Mouse (Mus musculus): ENCODE results near the gene Vdac2.

The Vdac2 gene

GRCm38 (mm10) chr14:21824938-21825337 lies at the start of gene Vdac2:
Vdac2 (plus strand) TSS chr14:21825238.
- DNase-seq (ENCODE audit: low spot score in 2 of 2), result no peak

DNA sequence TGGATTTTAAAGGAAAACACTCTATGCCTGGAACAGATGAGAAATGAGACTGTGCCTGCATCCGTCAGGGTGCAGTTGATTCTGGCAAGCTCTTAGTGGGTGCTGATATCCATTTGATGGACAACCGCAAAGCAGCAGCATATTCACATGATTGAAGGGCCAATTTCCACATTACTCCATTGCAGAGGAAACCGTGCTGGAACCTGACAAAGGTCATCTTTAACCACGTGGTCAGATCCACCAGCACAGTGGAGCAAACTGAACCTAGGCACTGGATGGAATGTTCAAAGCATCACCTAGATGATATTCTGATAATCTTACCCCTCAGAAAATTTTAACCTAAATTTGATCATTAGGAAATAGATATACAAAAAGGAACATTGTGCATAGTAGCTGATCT lies 48.8 kb upstream of the Vdac2 start:
- DNase-seq (ENCODE audit: low spot score in 2 of 2), result no peak

DNA sequence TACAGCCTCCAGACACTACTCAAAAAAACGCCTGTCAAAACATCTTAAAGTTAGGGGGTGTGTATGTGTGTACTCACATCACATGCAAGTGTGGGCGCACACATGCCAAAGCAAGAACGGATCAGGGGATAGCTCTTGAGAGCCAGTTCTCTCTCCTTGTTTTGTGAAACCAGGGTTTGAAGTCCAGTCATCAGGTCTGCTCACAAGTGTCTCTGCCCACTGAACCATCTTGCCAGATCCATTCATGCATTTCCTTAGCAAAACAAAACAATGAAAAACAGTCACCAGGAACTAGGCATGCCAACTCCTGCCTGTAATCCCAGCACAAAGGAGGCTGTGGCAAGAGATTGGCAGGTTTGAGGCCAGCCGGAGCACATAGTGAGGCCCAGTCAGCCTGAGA lies 38.5 kb upstream of the Vdac2 start:
- DNase-seq (ENCODE audit: low spot score in 2 of 2), result no peak

DNA sequence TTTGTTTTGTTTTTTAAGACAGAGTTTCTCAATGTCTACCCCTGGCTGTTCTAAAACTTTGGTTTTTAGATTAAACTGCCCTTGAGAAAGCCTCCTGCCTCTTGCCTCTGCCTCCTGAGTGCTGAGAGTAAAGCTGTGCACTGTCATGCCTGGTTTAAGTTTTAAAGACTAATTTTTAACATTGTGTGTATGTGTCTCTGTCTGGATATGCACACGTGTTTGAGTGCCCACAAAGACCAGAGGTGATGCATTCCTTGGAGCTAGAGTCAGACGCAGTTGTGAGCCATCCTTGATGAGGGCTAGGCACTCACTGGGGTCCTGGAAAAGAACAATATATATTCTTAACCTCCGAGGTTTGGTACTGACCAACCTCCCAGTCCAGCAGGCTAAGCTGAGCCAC lies 37.7 kb upstream of the Vdac2 start:
- DNase-seq (ENCODE audit: low spot score in 2 of 2), result no peak

DNA sequence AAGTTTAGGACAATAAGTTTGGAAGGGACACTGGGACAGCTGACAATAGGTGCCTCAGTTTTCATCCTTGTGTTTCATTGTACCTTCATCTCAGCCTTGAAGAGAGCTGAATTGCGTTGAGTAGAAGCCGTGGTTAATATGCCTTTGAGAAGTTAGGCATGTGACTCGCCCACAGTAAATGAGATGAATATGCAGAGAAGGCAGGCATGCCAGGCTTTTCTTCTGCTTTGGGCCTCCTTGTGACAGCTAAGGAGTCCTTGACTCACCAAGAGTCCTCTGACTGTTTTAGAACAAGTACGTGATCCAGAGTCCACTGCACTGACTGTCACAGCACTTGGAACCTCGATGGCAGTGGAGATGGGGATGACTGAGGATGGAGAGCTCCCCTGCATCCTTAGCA lies 36.9 kb upstream of the Vdac2 start:
- peak in 1 of 2 experiments; percentile 46 for DNase-seq (ENCODE audit: low spot score in 2 of 2)

- DNase-seq (ENCODE audit: low spot score in 2 of 2), result no peak
Observed at GRCm38 (mm10) chr14:21790585-21791251, 34.3 kb upstream of the Vdac2 start.

- no peak for DNase-seq (ENCODE audit: low spot score in 2 of 2)
Observed at GRCm38 (mm10) chr14:21791722-21792121, 33.3 kb upstream of the Vdac2 start.

DNA sequence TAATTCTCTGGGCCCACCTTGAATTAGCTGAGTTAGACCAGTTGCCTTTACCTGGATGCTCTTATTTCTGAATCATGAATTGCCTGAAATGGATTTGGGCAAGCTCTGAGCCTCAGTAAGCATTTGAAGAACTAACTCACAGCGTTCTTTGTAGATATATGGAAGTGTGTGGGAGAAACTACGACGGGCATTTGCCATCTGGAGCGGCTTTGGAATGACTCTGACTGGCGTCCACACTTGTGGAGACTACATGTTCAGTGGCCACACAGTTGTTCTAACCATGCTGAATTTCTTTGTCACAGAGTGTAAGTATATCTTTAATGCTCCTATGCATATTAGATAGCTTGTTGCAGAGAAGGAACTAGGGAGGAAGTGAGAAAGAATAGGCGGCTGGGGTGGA lies 32.8 kb upstream of the Vdac2 start:
- peak in 1 of 2 experiments; percentile 34 for DNase-seq (ENCODE audit: low spot score in 2 of 2)

DNA sequence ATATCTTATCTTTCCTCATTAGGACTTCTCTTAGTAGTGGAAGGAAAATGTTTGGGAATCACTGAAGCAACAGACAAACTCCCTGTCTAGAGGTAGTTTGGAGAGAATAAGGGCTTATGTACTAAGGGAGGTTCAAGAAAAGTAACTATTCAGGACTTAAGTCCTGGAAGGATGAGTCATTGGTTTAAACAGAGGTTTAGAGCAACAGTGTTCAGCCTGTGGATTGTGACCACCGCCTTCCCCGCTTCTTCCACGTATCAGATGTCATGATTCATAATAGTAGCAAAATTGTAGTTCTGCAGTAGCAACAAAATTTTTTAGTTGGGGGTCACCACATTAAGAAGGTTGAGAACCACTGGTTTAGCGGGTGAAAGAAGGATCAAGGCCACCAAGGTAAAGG lies 24.4 kb upstream of the Vdac2 start:
- DNase-seq (ENCODE audit: low spot score in 2 of 2), result no peak

DNA sequence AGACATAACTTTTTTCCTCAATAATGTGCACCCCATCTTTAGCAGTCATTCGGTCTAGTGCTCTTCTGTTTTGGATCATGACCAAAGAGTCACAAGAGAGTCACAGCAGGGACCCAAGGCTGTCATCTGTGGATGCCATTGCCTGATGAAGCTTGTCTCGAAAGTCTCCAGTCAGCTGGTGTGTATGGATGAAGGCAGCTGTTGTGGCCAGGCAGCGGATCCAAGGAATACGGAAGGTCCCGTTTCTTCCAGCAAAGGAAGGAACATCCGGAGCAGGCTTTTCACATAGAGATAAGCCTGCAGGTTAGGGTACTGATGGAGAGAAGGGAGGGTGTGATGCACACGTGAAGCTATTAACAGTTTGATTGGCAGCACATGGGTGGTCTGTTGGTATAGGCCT lies 23.4 kb upstream of the Vdac2 start:
- DNase-seq (ENCODE audit: low spot score in 2 of 2), result no peak

- DNase-seq (ENCODE audit: low spot score in 2 of 2), result no peak
Observed at GRCm38 (mm10) chr14:21802543-21803206, 22.4 kb upstream of the Vdac2 start.

DNA sequence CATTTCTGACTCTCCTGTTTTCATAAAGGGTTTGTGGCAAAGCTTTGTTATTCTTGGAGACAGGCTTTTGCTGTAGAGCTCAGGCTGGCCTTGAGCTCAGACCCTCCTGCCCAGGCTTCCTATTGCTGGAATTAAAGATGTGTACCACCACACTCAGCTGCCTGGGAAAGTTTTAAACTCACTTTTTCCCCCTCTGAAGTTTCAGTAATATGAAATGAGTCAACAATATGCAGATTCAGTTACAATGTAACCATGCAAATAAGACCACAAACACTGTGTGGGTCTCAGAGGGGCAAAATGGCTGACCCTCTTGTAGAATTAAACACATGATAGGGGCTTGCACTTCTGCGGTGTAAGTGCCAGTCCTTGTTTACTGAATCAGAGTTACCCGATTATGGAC lies 18.8 kb upstream of the Vdac2 start:
- DNase-seq (ENCODE audit: low spot score in 2 of 2), result no peak

GRCm38 (mm10) chr14:21806631-21807160 lies 18.3 kb upstream of the Vdac2 start:
- no peak for DNase-seq (ENCODE audit: low spot score in 2 of 2)

DNA sequence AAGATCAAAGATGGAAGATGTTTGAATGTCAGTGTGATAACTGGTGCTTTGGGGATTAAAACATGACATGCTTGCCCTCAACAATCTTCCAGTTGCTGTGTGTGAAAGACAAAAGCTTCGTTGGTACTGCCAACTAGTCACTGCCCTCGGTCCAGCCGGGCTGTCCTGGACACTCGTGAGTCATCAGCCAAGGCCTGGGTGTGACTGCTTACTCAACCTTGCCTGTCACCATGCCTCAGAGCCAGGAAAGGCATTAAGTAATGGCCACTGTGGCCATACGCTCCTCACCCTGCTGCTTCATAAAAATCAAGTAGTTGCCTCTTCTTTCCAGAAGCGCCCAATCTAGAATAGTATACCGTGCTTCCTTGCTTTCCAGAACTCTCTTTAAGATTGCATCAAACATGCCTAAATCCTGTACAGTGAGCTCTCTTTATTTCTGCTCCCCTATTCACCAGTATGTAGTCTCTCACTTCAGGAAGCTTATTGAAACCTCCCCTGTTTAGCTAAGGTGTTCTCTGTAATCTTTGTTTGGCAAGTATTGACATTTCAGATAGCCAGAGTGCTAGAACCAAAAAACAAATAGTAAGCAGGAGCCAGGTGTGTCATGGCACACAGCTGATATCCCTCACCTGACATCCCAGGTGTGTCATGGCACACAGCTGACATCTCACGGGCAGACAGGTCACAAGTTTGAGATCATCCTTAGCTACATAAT lies 16.7 kb upstream of the Vdac2 start:
- DNase-seq (ENCODE audit: low spot score in 2 of 2), result no peak

- DNase-seq (ENCODE audit: low spot score in 2 of 2), result no peak
Observed at GRCm38 (mm10) chr14:21809418-21809817, 15.6 kb upstream of the Vdac2 start.

GRCm38 (mm10) chr14:21811301-21811700 lies 13.7 kb upstream of the Vdac2 start:
- DNase-seq (ENCODE audit: low spot score in 2 of 2), result no peak

DNA sequence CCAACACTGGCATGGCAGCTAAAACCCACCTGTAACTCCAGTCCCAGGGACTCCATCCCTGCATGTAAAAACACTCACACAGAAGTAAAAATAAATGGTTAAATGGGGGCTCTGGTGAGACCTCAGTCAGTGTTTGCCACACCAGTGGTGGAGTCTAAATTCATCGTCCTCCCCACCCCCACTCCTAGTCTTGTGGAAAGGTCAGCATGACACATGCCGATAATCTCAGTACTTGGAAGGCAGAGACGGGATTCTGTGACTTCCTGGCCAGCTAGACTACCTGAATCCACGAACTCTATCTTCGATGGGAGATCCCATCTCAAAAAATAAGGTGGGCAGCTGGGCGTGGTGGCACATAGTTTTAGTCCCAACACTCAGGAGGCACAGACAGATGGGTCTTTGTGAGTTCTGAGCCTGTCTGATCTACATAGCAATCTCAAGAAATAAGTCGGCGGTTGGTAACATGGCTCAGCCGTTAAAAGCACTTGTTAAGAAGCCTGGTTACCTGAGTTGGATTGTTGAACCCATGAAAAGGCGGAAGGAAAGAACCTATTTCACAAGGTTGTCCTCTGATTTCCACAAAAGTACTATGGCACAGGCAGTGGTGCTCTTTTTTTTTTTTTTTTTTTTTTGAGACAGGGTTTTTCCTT lies 13.2 kb upstream of the Vdac2 start:
- DNase-seq (ENCODE audit: low spot score in 2 of 2), result no peak

- DNase-seq (ENCODE audit: low spot score in 2 of 2), result peak in 1 of 2 experiments; percentile 61
Observed at GRCm38 (mm10) chr14:21812590-21813162, 12.4 kb upstream of the Vdac2 start.

GRCm38 (mm10) chr14:21813216-21813615 lies 11.8 kb upstream of the Vdac2 start:
- DNase-seq (ENCODE audit: low spot score in 2 of 2), result no peak

GRCm38 (mm10) chr14:21813847-21814246 lies 11.2 kb upstream of the Vdac2 start:
- DNase-seq (ENCODE audit: low spot score in 2 of 2), result no peak

DNA sequence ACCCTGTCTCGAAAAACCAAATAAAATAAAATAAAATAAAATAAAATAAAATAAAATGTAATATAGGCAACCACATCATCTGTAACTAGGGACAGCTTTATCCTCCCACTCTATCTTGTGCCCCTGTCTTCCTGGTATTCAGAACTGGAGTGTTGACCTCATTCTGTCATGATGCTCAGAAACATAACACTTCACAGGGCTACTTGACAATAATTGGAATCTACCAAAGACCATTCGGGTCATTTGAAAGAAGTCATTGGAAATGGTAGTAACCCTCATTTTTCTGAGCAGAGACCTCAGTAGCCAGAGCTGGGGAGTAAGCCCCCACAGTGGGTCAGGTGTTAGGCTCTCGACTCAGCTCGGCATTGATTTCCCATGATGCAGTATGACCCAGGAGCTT lies 10.4 kb upstream of the Vdac2 start:
- DNase-seq (ENCODE audit: low spot score in 2 of 2), result no peak

DNA sequence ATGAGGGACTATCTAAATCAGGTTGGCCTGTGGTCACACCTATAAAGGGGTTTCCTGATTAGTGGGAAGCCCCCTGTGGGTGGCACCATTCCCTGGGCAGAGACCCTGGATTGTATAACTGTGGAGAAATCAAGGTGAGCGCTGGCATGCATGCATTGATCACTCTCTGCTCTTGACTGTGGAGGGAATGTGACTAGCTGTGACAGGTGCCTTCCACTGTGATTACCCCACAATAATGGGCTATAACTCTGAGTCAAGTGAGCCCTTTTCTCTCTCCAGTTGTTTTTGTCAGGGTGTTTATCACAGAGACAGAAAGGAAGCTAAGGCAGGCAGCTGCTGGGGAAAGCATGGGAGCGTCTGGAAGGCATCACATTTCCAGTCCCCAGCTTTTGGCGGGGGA lies 8.8 kb upstream of the Vdac2 start:
- no peak for DNase-seq (ENCODE audit: low spot score in 2 of 2)

All from left cerebral cortex, adult 9 months (tissue).